Mouse (Mus musculus): ENCODE measurements around the gene Lmo2. TPM values are rescaled to one million over a fixed set of nuclear protein-coding genes. Genes with fewer than 3 reads are reported as not detected.

The Lmo2 gene
- polyA plus RNA-seq, 1 experiment from 2014 or later: 44.5 TPM

DNA sequence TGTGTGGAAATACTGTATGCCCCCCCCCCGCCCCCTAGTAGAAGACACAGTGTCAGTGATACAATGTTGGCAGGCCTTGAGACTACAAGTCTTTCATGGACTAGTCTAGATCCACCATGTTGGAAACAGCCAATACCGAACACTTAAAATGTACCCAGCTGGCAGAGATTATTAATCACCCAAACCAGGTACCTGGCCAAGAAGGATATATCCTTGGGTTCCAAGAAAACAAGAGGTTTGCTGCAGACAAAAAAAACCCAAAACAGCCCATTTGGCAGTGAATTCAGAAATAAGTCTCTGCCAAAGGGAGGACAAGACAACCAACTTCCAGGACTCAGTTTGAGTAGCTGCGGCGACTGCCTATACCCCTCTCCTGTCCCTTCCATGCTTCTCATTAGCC, 66.9 kb downstream of the Lmo2 start:
- H3K27me3 ChIP-seq (ENCODE audit: insufficient read depth, low read length): no peaks in the 10 kb centered on the region
- H3K4me3 ChIP-seq (ENCODE audit: low read depth, low read length): no peak overlapping the region
- no peaks in the 10 kb centered on the region for H3K36me3 ChIP-seq (ENCODE audit: insufficient read depth)
- ATAC-seq (ENCODE audit: insufficient read depth) (no peak), DNase-seq (no peak)
- no peak overlapping the region for H3K4me2 ChIP-seq
- 88% methylated on average over 4 of the region's 4 CpGs for WGBS
- no peaks in the 10 kb centered on the region for H3K9me3 ChIP-seq (ENCODE audit: low read depth, low read length)
- no peak overlapping the region for H3K27ac ChIP-seq (ENCODE audit: low read depth)
- no peak overlapping the region for H3K9ac ChIP-seq
- H3K4me1 ChIP-seq (ENCODE audit: insufficient read depth): no peaks in the 10 kb centered on the region
- no peak for TF ChIP-seq CTCF (IDR thresholded peaks at IDR 0.05; ENCODE audit: low read depth)

DNA sequence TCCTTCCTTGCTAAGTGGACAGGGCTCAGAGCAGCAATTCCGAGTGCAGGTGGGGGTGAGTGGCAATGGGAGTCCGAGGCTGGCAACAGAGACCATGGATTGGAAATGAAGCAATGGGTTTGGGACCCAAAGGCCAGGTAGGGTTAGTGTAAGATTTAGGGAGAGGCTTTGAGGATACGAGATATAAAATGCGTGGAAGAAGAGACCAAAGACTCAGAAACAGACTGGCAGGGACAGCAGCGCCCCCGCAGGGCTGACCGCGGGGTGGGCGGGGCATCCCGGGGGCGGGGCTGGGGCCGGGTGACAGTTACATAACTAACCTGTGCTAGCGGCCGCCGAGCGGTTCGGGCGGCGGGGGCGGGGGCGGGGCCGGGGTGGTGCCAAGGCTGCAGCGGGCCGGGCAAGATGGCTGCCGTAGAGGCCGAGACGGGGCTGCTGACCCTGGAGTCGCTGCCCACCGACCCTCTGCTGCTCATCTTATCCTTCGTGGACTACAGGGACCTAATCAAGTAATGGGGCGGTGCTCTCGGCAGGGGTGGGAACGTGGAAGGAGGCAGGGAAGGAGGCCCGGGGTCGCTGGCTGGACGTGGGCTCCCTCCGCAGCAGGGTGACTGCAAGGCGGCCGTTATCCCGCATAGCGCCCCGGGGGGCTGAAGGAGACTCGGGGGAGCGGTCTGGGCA, 69.8 kb downstream of the Lmo2 start, which contains the start of gene Fbxo3:
Gene Fbxo3 (plus strand): TSS at position 264 of the 681 bp plus-strand sequence.
- H3K9ac ChIP-seq: peak within 1 kb of the TSS; percentile 89
- H3K27ac ChIP-seq (ENCODE audit: low read depth): peak within 1 kb of the TSS; percentile 68
- WGBS: under 1% methylated on average over 30 of the region's 44 CpGs
- H3K4me1 ChIP-seq (ENCODE audit: insufficient read depth): 0 out of 2 replicates have a peak, but pooled peaks cover 2% of the 10 kb centered on the region
- H3K9me3 ChIP-seq (ENCODE audit: low read depth, low read length): no peaks in the 10 kb centered on the region
- peak within 1 kb of the TSS; percentile 77 for H3K4me2 ChIP-seq
- DNase-seq: peak; percentile 85
- peak; percentile 41 for TF ChIP-seq CTCF (IDR thresholded peaks at IDR 0.05; ENCODE audit: low read depth)
- no peaks in the 10 kb centered on the region for H3K27me3 ChIP-seq (ENCODE audit: insufficient read depth, low read length)
- peak within 1 kb of the TSS; percentile 95 for H3K4me3 ChIP-seq (ENCODE audit: low read depth, low read length)
- peak; percentile 97 for ATAC-seq (ENCODE audit: insufficient read depth)
- H3K36me3 ChIP-seq (ENCODE audit: insufficient read depth): no peaks in the 10 kb centered on the region

DNA sequence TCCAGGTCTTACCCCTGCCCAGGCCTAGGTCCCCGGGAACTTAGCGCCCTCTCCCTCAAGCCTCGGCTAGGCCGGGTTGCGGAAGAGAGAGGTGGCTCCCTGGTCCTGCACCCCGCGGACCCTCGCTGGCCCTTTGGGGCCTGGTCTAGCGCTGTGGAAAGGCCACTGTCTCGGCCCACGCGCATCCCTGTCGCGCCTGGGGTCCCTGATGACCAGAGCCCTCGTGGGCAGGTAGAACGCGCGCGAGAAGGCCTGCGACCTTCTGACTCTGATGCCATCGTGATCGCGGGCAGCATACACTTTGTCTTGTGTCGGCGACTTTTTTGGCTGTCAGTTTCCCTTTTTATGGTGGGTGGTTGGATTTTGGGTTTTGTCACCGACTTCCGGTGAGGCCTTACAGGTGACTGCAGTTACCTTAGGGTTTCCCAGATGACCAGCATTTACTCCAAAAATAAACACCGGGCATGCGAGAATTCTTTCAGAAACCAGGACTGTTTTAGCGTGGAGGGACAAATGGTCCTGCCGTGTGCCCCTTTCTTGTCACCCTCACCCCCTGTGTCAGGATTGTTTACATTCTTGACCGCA, 70.4 kb downstream of the Lmo2 start, which contains the start of gene 4931422A03Rik:
Gene 4931422A03Rik (minus strand): TSS at position 223 of the 585 bp plus-strand sequence.
- Histone ChIP-seq H3K4me3 (ENCODE audit: low read depth, low read length) (peak within 1 kb of the TSS; percentile 95), H3K36me3 (ENCODE audit: insufficient read depth) (0 out of 2 replicates have a peak, but pooled peaks cover under 1% of the 10 kb centered on the region), H3K4me1 (ENCODE audit: insufficient read depth) (0 out of 2 replicates have a peak, but pooled peaks cover 2% of the 10 kb centered on the region), H3K9me3 (ENCODE audit: low read depth, low read length) (no peaks in the 10 kb centered on the region), H3K27me3 (ENCODE audit: insufficient read depth, low read length) (no peaks in the 10 kb centered on the region), H3K9ac (peak within 1 kb of the TSS; percentile 89), H3K27ac (ENCODE audit: low read depth) (peak within 1 kb of the TSS; percentile 68), H3K4me2 (peak within 1 kb of the TSS; percentile 77)
- WGBS: under 1% methylated on average over 31 of the region's 32 CpGs
- DNase-seq (peak; percentile 49), ATAC-seq (ENCODE audit: insufficient read depth) (no peak; the same call in 1 of the 2 replicates)
- no peak for TF ChIP-seq CTCF (IDR thresholded peaks at IDR 0.05; ENCODE audit: low read depth)

DNA sequence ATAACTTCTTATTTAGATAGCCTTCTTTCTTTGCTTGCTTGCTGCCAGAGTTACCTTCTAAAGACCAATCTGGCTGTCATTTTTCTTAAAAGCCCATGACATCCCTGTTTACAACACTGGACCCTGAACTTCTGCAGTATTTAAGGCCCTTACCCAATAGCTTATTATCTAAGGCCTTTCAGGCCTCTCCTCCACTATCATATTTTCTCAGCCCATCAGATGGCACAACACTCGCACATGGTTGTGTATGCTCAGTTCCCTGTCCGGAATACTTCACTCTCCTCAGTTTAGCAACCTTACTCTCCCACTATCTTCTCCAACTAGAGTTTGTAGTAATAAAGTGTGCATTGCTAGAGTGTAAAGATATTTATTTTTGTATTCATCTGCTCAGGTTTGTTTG, 71.3 kb downstream of the Lmo2 start:
- Histone ChIP-seq H3K36me3 (ENCODE audit: insufficient read depth) (peaks cover 8% of the 10 kb centered on the region; the same call in 1 of the 2 replicates), H3K9me3 (ENCODE audit: low read depth, low read length) (no peaks in the 10 kb centered on the region), H3K4me3 (ENCODE audit: low read depth, low read length) (peak overlapping the region; percentile 95), H3K27ac (ENCODE audit: low read depth) (no peak overlapping the region), H3K4me1 (ENCODE audit: insufficient read depth) (0 out of 2 replicates have a peak, but pooled peaks cover 2% of the 10 kb centered on the region), H3K9ac (peak overlapping the region; percentile 89; the same call in 1 of the 2 replicates), H3K4me2 (peak overlapping the region; percentile 77), H3K27me3 (ENCODE audit: insufficient read depth, low read length) (no peaks in the 10 kb centered on the region)
- ATAC-seq (ENCODE audit: insufficient read depth) (no peak), DNase-seq (no peak)
- 47% methylated on average over 2 of the region's 2 CpGs for WGBS
- TF ChIP-seq CTCF (IDR thresholded peaks at IDR 0.05; ENCODE audit: low read depth): no peak

DNA sequence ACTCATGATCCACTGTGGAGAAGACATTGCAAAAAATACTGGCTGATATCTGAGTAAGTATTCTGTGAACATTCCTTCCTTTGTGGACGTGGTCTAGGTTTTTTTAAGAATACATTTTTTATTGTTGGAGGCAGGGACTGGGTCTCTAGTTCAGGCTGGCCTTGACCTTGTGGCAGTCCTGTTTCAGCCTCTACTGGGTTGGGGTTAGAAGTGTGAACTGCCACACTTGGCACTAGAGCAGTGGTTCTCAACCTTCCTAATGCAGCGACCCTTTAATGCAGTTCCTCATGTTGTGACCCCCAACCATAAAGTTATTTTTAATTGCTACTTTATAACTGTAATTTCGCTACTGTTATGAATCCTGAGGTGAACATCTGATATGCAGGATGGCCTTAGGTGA, 72.6 kb downstream of the Lmo2 start:
- no peak overlapping the region for H3K4me2 ChIP-seq
- H3K27ac ChIP-seq (ENCODE audit: low read depth): no peak overlapping the region
- DNase-seq (no peak), ATAC-seq (ENCODE audit: insufficient read depth) (no peak)
- H3K9me3 ChIP-seq (ENCODE audit: low read depth, low read length): no peaks in the 10 kb centered on the region
- H3K4me1 ChIP-seq (ENCODE audit: insufficient read depth): 0 out of 2 replicates have a peak, but pooled peaks cover 2% of the 10 kb centered on the region
- TF ChIP-seq CTCF (IDR thresholded peaks at IDR 0.05; ENCODE audit: low read depth): no peak
- 74% methylated on average over 3 of the region's 3 CpGs for WGBS
- no peak overlapping the region for H3K9ac ChIP-seq
- peaks cover 14% of the 10 kb centered on the region for H3K36me3 ChIP-seq (ENCODE audit: insufficient read depth)
- no peaks in the 10 kb centered on the region for H3K27me3 ChIP-seq (ENCODE audit: insufficient read depth, low read length)
- no peak overlapping the region for H3K4me3 ChIP-seq (ENCODE audit: low read depth, low read length)

Other genes with a start within 250 kb of the Lmo2 start
- gene Nat10, start 196.7 kb upstream of the Lmo2 start, polyA plus RNA-seq (2014; fragmentation: Nextera tagmentation; extraction: Ambion mirVana): 31.7 and 35.6 TPM in 2 replicates
- gene Caprin1, start 160.3 kb upstream of the Lmo2 start, polyA plus RNA-seq (2014; fragmentation: Nextera tagmentation; extraction: Ambion mirVana): 427 and 438 TPM in 2 replicates
- gene Fbxo3, start 69.7 kb downstream of the Lmo2 start, polyA plus RNA-seq (2014; fragmentation: Nextera tagmentation; extraction: Ambion mirVana): 54.0 and 56.6 TPM in 2 replicates
- gene 4931422A03Rik, start 70.4 kb downstream of the Lmo2 start, polyA plus RNA-seq (2014; fragmentation: Nextera tagmentation; extraction: Ambion mirVana): 1.9 and 2.1 TPM in 2 replicates
- gene Gm10912, start 107.8 kb downstream of the Lmo2 start, polyA plus RNA-seq (2014; fragmentation: Nextera tagmentation; extraction: Ambion mirVana): not detected in 2 replicates
- gene Gm10799, start 110.6 kb downstream of the Lmo2 start, polyA plus RNA-seq (2014; fragmentation: Nextera tagmentation; extraction: Ambion mirVana): not detected in 2 replicates
- gene Cd59b, start 111.9 kb downstream of the Lmo2 start, polyA plus RNA-seq (2014; fragmentation: Nextera tagmentation; extraction: Ambion mirVana): 2.8 and 4.5 TPM in 2 replicates
- gene Cd59a, start 137.8 kb downstream of the Lmo2 start, polyA plus RNA-seq (2014; fragmentation: Nextera tagmentation; extraction: Ambion mirVana): 17.8 and 18.4 TPM in 2 replicates
- not detected in 2 replicates for gene A930018P22Rik, start 164.8 kb downstream of the Lmo2 start, polyA plus RNA-seq (2014; fragmentation: Nextera tagmentation; extraction: Ambion mirVana)